Mouse (Mus musculus) ovary, postnatal 14 days (tissue): Measurements from ENCODE around the gene Erlin1.

Experiments
- DNase-seq: peaks from one replicate; pipeline ENCODE4 v3.0.0; 2022; ENCODE audit warnings: low spot score

Erlin1 gene

DNA sequence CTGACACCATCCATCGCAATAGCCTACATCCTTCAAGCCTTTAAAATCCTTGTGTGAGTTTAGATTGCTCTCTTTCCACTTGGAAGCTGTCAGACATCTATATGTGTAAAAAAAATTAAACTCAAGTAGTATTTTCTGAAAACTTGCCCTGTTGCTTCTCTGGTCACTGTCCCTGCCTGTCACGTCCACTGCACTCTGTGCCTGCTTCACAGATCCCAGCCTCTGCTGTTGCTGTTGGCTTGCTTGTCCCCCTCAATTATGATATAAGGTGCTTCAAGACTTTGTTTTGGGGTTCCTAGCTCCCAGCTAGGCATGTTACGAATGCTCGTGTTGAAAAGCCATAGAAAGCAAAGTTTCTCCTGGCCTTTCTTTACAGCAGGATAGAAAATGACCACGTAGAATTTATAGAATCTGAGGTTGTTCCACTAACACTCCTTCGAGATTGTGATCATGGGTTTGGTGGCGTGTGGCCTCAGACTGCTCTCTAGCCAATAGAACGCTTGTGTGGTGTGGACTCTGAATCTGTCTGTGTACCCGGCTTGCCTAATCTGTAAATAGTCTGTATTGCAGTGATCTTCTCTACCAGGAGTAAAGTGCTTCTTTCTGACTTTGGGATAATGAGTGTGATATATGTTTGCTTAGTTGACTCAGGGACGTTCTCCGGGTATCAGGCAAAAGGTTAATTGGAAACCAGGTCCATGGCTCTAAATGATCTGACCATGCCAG, 70.6 kb downstream of the Erlin1 start:
- DNase-seq, result no peak

- DNase-seq, result no peak
Observed at GRCm38 (mm10) chr19:43998101-43998500, 71.5 kb downstream of the Erlin1 start.

DNA sequence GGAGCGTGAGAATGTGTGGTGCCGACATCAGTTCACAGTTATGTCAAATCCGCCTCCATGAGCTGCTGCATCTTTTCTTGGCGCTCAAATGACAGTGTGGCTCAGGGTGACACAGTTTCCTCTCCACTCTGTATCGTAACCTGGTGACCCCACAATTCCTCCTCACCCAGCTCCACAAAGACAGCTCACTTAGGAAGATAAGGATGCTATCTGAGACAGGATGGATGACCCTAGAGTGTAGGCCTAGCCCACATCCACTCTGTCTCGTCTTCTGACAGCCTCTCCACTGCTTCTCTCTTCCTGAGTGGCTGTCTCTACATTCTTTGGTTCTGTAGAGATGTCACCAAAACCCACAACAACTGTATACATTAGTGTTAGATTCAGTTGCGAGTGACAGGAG, 74.2 kb downstream of the Erlin1 start:
- DNase-seq, result no peak

- no peak for DNase-seq
Observed at GRCm38 (mm10) chr19:43992464-43992863, 77.1 kb downstream of the Erlin1 start.

DNA sequence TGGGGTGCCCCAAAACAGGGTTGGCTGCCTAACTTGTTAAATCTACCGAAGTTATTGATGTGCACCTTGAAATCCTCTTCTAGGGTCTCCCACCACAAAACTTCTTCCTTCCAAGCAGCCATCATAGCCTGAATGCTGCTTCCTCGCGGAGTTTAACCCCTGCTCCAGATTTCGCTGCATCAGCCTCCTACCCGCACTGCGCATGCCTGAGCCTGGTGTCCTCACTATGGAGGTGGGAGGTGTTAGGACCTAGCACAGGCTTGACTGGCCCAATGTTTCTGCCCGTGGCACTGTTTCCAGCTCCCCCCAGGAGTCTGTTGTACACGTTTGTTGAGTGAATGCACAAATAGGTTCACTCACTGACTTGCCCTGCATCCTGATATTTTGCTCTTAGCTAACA, 79.2 kb downstream of the Erlin1 start:
- DNase-seq, result no peak

GRCm38 (mm10) chr19:43986069-43986794, 83.4 kb downstream of the Erlin1 start, which contains the start of gene Cpn1:
Cpn1 (minus strand) TSS chr19:43986556.
- no peak for DNase-seq
